Mouse (Mus musculus) erythroblast, embryonic 14.5 days (primary cell): ENCODE measurements around the gene Shank2.

ENCODE experiments used
- GATA1 ChIP-seq: IDR thresholded peaks from 2 replicates; pipeline ENCODE4 v1.6.1; 2012; ENCODE audit warnings: low read length, inconsistent platforms, mixed read lengths
- TAL1 ChIP-seq: IDR thresholded peaks from 3 replicates; pipeline ENCODE4 v1.6.1; 2012; ENCODE audit warnings: low read length, inconsistent platforms, mixed read lengths

GRCm38 (mm10) chr7:144417644-144418343 is 416.1 kb downstream of the Shank2 start:
- no peak for TF ChIP-seq GATA1
- no peak for TF ChIP-seq TAL1
